Mouse (Mus musculus): ENCODE results near the gene Cideb. TPM values are rescaled to one million over a fixed set of nuclear protein-coding genes. Genes with fewer than 3 reads are reported as not detected.

The Cideb gene
- polyA plus RNA-seq, 1 experiment from 2014 or later, result 1.0 TPM

- H3K4me3 ChIP-seq, result no peak overlapping the region
- 0 out of 2 replicates have a peak, but pooled peaks cover 11% of the 10 kb centered on the region for H3K27me3 ChIP-seq (replicated peaks)
- H3K4me2 ChIP-seq, result no peak overlapping the region
- H3K4me1 ChIP-seq (replicated peaks), result no peaks in the 10 kb centered on the region
- no peak overlapping the region for H3K27ac ChIP-seq (ENCODE audit: poor library complexity, severe bottlenecking)
- no peaks in the 10 kb centered on the region for H3K9me3 ChIP-seq (replicated peaks)
- WGBS, result 79% methylated on average over 4 of the region's 4 CpGs
- no peak overlapping the region for H3K9ac ChIP-seq
- H3K36me3 ChIP-seq, result peaks cover 30% of the 10 kb centered on the region
- ATAC-seq (ENCODE audit: insufficient number of reproducible peaks, low FRiP score), result no peak
Measured at GRCm38 (mm10) chr14:55735758-55736157, 22.5 kb downstream of the Cideb start.

GRCm38 (mm10) chr14:55735334-55735733 is 22.9 kb downstream of the Cideb start:
- no peak overlapping the region for H3K4me2 ChIP-seq
- H3K9me3 ChIP-seq (replicated peaks), result no peaks in the 10 kb centered on the region
- peaks cover 26% of the 10 kb centered on the region for H3K36me3 ChIP-seq
- no peak overlapping the region for H3K4me3 ChIP-seq
- H3K27me3 ChIP-seq (replicated peaks), result 0 out of 2 replicates have a peak, but pooled peaks cover 15% of the 10 kb centered on the region
- H3K27ac ChIP-seq (ENCODE audit: poor library complexity, severe bottlenecking), result no peak overlapping the region
- no peak overlapping the region for H3K9ac ChIP-seq
- ATAC-seq (ENCODE audit: insufficient number of reproducible peaks, low FRiP score), result no peak
- 64% methylated on average over 3 of the region's 3 CpGs for WGBS
- no peaks in the 10 kb centered on the region for H3K4me1 ChIP-seq (replicated peaks)

GRCm38 (mm10) chr14:55734869-55735268 is 23.4 kb downstream of the Cideb start:
- no peaks in the 10 kb centered on the region for H3K9me3 ChIP-seq (replicated peaks)
- no peaks in the 10 kb centered on the region for H3K4me1 ChIP-seq (replicated peaks)
- 0 out of 2 replicates have a peak, but pooled peaks cover 20% of the 10 kb centered on the region for H3K27me3 ChIP-seq (replicated peaks)
- WGBS, result 72% methylated on average over 7 of the region's 7 CpGs
- H3K9ac ChIP-seq, result no peak overlapping the region
- no peak for ATAC-seq (ENCODE audit: insufficient number of reproducible peaks, low FRiP score)
- no peak overlapping the region for H3K27ac ChIP-seq (ENCODE audit: poor library complexity, severe bottlenecking)
- no peak overlapping the region for H3K4me3 ChIP-seq
- H3K36me3 ChIP-seq, result peaks cover 21% of the 10 kb centered on the region
- no peak overlapping the region for H3K4me2 ChIP-seq

- WGBS, result 58% methylated on average over 10 of the region's 10 CpGs
- Histone ChIP-seq H3K4me3 (no peak overlapping the region), H3K36me3 (peaks cover 12% of the 10 kb centered on the region), H3K27me3 (replicated peaks) (0 out of 2 replicates have a peak, but pooled peaks cover 21% of the 10 kb centered on the region), H3K9me3 (replicated peaks) (no peaks in the 10 kb centered on the region), H3K4me1 (replicated peaks) (no peaks in the 10 kb centered on the region), H3K27ac (ENCODE audit: poor library complexity, severe bottlenecking) (no peak overlapping the region), H3K9ac (no peak overlapping the region), H3K4me2 (no peak overlapping the region)
- ATAC-seq (ENCODE audit: insufficient number of reproducible peaks, low FRiP score), result no peak
Measured at GRCm38 (mm10) chr14:55733889-55734288, 24.4 kb downstream of the Cideb start.

GRCm38 (mm10) chr14:55730531-55731032 is 27.7 kb downstream of the Cideb start:
- whole genome bisulfite sequencing, result 71% methylated on average over 7 of the region's 7 CpGs

GRCm38 (mm10) chr14:55730116-55730515 is 28.1 kb downstream of the Cideb start:
- Histone ChIP-seq H3K9ac (no peak overlapping the region), H3K9me3 (replicated peaks) (no peaks in the 10 kb centered on the region), H3K27me3 (replicated peaks) (0 out of 2 replicates have a peak, but pooled peaks cover 21% of the 10 kb centered on the region), H3K27ac (ENCODE audit: poor library complexity, severe bottlenecking) (no peak overlapping the region), H3K4me2 (no peak overlapping the region), H3K4me1 (replicated peaks) (no peaks in the 10 kb centered on the region), H3K36me3 (no peaks in the 10 kb centered on the region), H3K4me3 (no peak overlapping the region)
- 67% methylated on average over 7 of the region's 7 CpGs for WGBS
- no peak for ATAC-seq (ENCODE audit: insufficient number of reproducible peaks, low FRiP score)

More at GRCm38 (mm10) chr14:55730531-55731032, 27.7 kb downstream of the Cideb start:
- Histone ChIP-seq H3K4me3 (no peak overlapping the region), H3K4me2 (no peak overlapping the region), H3K27me3 (replicated peaks) (0 out of 2 replicates have a peak, but pooled peaks cover 21% of the 10 kb centered on the region), H3K27ac (ENCODE audit: poor library complexity, severe bottlenecking) (no peak overlapping the region), H3K9ac (no peak overlapping the region), H3K36me3 (no peaks in the 10 kb centered on the region), H3K4me1 (replicated peaks) (no peaks in the 10 kb centered on the region), H3K9me3 (replicated peaks) (no peaks in the 10 kb centered on the region)
- ATAC-seq (ENCODE audit: insufficient number of reproducible peaks, low FRiP score), result no peak

- no peak overlapping the region for H3K9ac ChIP-seq
- 0 out of 2 replicates have a peak, but pooled peaks cover 16% of the 10 kb centered on the region for H3K27me3 ChIP-seq (replicated peaks)
- no peaks in the 10 kb centered on the region for H3K9me3 ChIP-seq (replicated peaks)
- no peak overlapping the region for H3K4me3 ChIP-seq
- no peak overlapping the region for H3K27ac ChIP-seq (ENCODE audit: poor library complexity, severe bottlenecking)
- 68% methylated on average over 8 of the region's 8 CpGs for WGBS
- ATAC-seq (ENCODE audit: insufficient number of reproducible peaks, low FRiP score), result no peak
- H3K36me3 ChIP-seq, result no peaks in the 10 kb centered on the region
- peaks cover 6% of the 10 kb centered on the region; the same call in 1 of the 2 replicates for H3K4me1 ChIP-seq (replicated peaks)
- H3K4me2 ChIP-seq, result no peak overlapping the region
Measured at GRCm38 (mm10) chr14:55727889-55728685, 30.2 kb downstream of the Cideb start.

GRCm38 (mm10) chr14:55726261-55726660 is 32.0 kb downstream of the Cideb start:
- Histone ChIP-seq H3K4me1 (replicated peaks) (peaks cover 6% of the 10 kb centered on the region; the same call in 1 of the 2 replicates), H3K27ac (ENCODE audit: poor library complexity, severe bottlenecking) (no peak overlapping the region), H3K4me2 (no peak overlapping the region), H3K9ac (no peak overlapping the region), H3K27me3 (replicated peaks) (0 out of 2 replicates have a peak, but pooled peaks cover 15% of the 10 kb centered on the region), H3K36me3 (no peaks in the 10 kb centered on the region), H3K4me3 (no peak overlapping the region), H3K9me3 (replicated peaks) (no peaks in the 10 kb centered on the region)
- no peak for ATAC-seq (ENCODE audit: insufficient number of reproducible peaks, low FRiP score)

- Histone ChIP-seq H3K9me3 (replicated peaks) (no peaks in the 10 kb centered on the region), H3K9ac (peak overlapping the region; percentile 37; the same call in 1 of the 2 replicates), H3K4me1 (replicated peaks) (peaks cover 6% of the 10 kb centered on the region; the same call in 1 of the 2 replicates), H3K27me3 (replicated peaks) (no peaks in the 10 kb centered on the region), H3K36me3 (peaks cover 10% of the 10 kb centered on the region), H3K4me3 (no peak overlapping the region), H3K4me2 (no peak overlapping the region), H3K27ac (ENCODE audit: poor library complexity, severe bottlenecking) (no peak overlapping the region)
- ATAC-seq (ENCODE audit: insufficient number of reproducible peaks, low FRiP score), result no peak
- WGBS, result 46% methylated on average over 8 of the region's 8 CpGs
Measured at GRCm38 (mm10) chr14:55724411-55724871, 33.8 kb downstream of the Cideb start.

- peaks cover 20% of the 10 kb centered on the region for H3K36me3 ChIP-seq
- WGBS, result 93% methylated on average over 7 of the region's 7 CpGs
- no peak overlapping the region for H3K4me3 ChIP-seq
- no peaks in the 10 kb centered on the region for H3K9me3 ChIP-seq (replicated peaks)
- ATAC-seq (ENCODE audit: insufficient number of reproducible peaks, low FRiP score), result no peak
- peaks cover 6% of the 10 kb centered on the region; the same call in 1 of the 2 replicates for H3K4me1 ChIP-seq (replicated peaks)
- no peaks in the 10 kb centered on the region for H3K27me3 ChIP-seq (replicated peaks)
- H3K9ac ChIP-seq, result no peak overlapping the region
- H3K4me2 ChIP-seq, result no peak overlapping the region
- H3K27ac ChIP-seq (ENCODE audit: poor library complexity, severe bottlenecking), result no peak overlapping the region
Measured at GRCm38 (mm10) chr14:55723433-55723832, 34.8 kb downstream of the Cideb start.

- H3K9me3 ChIP-seq (replicated peaks), result no peaks in the 10 kb centered on the region
- H3K27ac ChIP-seq (ENCODE audit: poor library complexity, severe bottlenecking), result no peak overlapping the region
- 52% methylated on average over 8 of the region's 8 CpGs for WGBS
- H3K27me3 ChIP-seq (replicated peaks), result no peaks in the 10 kb centered on the region
- peak overlapping the region; percentile 75 for H3K4me2 ChIP-seq
- peaks cover 27% of the 10 kb centered on the region for H3K36me3 ChIP-seq
- 0 out of 2 replicates have a peak, but pooled peaks have one; percentile 1 for ATAC-seq (ENCODE audit: insufficient number of reproducible peaks, low FRiP score)
- H3K9ac ChIP-seq, result no peak overlapping the region
- H3K4me3 ChIP-seq, result peak overlapping the region; percentile 74
- peaks cover 6% of the 10 kb centered on the region; the same call in 1 of the 2 replicates for H3K4me1 ChIP-seq (replicated peaks)
Measured at GRCm38 (mm10) chr14:55722438-55722945, 35.8 kb downstream of the Cideb start.
